Mouse (Mus musculus): ENCODE measurements around the gene Rgs17.
"Not testable (repeated sequence)": the region's sequence is repeated elsewhere in the genome, so short reads cannot be mapped to it uniquely, and the experiment has no call there.

Gene Rgs17

DNA sequence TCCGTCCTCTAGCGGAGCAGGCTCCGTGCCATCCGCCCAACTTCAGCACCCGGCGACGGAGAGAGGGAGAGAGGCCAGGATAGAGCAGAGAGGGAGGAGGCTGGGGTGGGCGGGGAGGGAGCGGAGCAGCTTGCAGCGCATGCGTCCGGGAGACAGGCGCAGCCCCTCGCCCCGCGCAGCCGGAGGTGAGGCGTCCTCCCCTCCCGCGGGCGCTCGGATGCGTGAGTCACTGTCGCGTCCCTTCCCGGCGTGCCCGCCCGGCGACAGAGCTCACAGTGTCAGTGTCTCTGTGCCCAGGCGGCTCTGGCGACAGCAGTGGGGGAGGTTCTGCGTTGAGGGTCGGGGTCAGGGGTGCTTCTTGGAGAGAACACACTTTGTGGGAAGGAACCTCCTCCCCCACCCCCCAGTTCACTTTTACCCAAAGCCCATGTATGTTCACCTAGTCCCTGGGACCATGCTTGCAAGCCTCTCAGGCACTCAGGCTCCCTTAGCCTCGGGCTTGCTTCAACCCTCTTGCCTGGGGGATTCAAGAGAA, at the start of gene Rgs17:
Gene Rgs17 (minus strand): TSS at position 107 of the 535 bp plus-strand sequence.
- CTCF ChIA-PET = no interaction called here

DNA sequence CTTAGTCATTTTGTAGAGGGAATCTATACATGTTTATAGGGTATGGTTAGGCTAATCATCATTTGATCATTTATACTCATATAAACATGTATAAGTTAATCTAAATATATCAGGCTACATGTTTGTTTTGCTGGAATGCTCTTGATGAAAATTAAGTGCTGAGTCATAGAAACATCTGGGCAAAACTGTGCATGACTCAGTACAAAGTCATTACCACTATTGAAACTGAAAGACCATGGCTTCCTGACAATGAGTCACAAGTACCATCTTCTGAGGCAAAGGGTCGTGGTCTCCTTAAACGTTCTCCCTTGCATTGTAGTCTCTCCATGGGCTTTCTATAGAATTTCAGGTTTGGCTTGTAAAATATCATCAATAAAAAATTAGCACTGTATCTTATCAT, 45.5 kb upstream of the Rgs17 start:
- CTCF ChIA-PET = no interaction called here

DNA sequence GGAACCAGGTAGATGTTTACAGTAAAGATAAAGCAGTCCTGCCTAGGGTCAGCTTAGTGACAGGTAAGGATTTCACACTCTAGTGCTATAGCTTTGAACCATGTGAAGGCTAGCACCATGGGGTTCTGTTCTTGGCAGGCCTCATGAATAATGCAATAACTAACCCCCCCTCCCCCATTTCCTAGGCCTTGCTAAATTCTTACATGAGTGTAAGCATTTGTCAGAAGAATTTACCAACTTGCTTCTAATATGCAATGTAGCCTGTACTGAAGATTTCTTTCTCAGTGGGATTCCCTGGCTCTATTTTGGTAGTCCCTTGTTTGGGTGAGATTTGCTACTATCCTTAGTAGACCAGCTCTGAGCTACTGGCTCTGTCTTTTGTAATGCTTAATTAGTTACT, 31.6 kb upstream of the Rgs17 start:
- CTCF ChIA-PET = not testable (repeated sequence)

DNA sequence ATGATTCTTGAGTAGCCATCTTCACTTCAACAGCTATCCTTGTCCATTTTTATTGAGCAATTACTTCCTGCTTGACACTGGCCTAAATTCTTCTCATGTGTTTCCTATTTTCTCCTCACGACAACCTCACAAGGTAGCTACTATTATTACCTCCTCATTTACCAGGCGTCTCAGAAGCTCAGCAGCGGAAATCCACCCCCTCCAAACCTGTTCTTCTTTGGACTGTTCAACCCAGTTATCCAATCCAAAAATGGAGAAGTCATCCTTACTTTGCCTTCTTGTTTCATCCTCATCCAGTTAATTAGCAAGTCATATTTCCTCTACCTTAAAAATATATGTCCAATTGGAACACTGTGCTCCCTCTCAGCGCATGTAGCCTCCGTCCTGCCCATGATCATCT, 2.1 kb upstream of the Rgs17 start:
- CTCF ChIA-PET = interaction anchor here (0.6 kb wide), 1 partner anchor 82 kb away, joined by 7 read pairs; no protein-coding TSS in a partner anchor

DNA sequence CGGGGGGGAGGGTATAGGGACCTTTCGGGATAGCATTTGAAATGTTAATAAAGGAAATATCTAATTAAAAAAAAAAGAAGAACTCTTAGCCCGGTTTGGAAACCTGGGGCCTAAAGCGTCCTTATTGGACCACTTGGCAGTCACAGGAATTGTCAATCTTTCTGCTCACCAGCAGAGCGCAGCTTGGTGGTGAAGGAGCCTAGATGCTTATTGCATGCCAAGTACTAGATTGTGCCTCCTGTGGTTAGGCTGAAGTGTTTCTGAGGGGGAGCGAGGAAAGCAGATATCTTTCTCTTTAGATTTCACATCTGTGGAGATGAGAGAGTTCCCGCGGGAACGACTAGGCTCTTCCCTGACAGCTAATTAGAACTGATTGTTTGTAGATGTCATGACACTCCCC, 896 bp upstream of the Rgs17 start:
- CTCF ChIA-PET = no interaction called here

DNA sequence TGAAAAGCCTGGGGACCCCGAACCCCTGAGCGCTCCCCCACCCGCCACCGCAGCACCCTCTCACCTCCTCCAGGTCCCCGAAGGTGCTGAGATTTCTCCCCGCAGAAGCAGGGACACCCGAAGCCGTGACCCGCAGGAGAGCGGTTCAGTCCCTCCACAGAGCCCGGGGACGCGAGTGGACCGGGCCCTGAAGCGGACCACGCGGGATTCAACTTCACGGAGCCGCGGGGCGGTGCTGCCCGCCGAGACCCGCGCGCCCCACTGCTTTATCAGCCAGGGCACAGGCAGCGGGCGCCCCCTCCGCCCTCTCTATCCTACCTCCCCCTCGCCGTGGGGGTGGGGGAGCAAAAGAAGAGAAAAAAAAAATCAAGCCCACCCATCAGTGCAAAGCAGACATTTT, 429 bp downstream of the Rgs17 start:
- CTCF ChIA-PET = no interaction called here

DNA sequence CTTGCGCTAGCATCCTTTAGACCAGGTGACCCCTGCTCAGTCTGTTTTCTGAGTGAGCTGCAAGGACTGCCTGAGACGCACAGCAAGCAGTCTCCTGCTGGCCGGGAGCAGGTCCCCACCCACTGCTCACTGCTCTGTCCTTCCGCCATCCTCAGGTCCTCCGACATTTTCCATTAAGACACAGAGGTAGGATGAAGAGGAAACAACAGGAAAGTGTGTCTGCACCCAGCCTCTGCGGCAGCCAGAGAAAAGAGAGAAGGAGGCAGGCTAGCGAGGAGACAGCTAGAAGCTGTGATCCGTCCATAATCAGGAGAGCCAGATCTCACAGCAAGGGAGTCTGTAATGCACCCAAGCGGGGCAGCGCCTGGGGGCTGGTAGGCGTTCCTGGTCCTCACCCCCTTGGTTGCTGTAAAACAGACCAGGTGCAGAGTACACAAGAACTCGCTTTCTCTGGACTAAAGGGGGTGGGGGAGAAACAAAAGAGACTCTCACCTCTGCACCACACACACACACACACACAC, 1.1 kb downstream of the Rgs17 start:
- CTCF ChIA-PET = no interaction called here

DNA sequence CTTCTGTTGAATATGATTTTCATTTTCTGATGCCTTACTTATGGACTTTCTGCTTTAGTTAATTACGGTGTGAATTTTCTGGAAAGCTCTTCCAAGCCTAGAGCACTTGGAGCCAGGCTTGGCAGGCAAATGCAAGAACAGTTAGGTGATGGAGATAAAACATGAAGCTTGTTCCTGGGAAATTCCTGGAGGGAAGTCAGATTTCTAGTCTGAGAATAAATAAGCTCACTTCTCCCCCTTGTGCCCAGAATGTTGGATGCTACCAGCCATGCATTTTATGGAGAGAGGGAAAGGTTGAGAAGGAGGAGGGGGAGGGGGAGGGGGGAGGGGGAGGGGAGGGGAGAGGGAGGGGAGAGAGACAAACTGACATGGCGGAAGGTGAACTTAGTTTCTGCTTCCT, 17.8 kb downstream of the Rgs17 start:
- CTCF ChIA-PET = no interaction called here

DNA sequence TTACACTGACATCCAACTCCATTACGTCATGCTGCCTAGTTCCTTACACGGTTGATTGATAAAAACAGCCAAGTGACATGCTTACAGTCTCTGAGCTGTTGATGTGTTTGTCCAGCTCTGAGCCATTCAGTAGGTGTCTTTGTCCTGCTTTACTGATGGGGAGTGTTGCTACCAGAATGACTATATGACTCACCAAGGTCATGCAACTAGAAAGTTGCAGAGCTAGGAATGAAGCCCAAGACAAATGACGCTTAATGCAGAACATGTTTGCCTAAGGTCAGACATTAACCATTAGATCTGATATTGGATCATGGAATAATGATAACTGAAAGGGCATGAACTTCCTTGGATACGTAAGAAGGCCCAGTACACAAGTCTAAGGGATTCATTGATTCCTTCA, 20.4 kb downstream of the Rgs17 start:
- CTCF ChIA-PET = no interaction called here

DNA sequence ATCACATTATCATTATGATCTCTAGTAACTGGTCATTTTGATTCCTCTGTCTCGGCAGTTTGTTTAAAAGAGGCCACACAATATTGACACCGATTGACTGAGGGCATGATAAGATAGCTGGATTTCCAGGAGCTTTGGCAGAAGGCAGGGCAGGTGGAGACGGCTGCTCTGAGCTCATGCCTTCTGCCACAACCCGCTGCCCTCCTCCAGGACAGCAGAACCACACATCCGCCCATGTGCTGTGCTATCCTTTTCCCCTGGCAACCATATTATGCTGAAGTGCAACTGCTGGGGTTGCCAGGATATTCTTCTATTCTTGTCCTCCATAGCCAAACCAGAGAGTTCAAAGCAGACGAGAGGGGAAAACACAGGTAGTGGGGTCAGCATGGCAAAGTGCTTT, 21.5 kb downstream of the Rgs17 start:
- CTCF ChIA-PET = no interaction called here

DNA sequence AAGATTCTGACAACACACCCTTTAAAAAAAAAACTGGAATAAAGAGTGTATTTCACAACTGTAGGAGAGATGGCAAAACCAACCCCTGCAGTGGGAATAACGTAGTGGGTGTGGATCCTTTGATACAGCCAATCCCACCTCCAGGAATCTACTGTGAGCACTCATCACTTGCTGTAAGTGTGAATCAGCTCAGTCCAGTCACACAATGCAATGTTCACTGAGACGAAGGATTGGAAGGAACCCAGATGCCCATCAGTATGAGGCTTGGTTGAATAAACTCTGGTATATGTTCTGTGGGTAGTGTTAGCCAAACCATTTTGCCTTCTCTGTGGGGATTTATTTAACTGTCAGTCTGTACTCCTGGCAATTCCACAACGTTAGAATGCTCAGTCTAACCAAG, 45.1 kb downstream of the Rgs17 start:
- CTCF ChIA-PET = no interaction called here

DNA sequence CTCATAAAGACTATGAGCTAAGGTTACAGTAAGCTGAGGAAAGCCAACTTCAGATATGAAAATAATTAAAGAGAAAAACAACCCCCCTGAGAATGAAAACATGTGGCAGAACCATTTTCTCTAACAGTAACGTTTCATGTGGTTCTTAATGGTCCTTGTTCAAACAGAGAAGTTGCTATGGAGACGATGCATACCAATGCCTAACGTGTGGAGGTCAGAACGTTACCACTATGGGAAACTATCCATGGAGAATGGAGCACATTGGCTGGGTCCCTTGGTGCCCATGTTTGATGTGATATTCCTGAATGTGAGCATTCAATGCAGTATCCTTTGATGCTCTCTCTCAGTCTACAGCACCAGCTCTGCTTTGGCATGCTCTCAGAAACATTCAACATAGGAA, 51.1 kb downstream of the Rgs17 start:
- CTCF ChIA-PET = no interaction called here

DNA sequence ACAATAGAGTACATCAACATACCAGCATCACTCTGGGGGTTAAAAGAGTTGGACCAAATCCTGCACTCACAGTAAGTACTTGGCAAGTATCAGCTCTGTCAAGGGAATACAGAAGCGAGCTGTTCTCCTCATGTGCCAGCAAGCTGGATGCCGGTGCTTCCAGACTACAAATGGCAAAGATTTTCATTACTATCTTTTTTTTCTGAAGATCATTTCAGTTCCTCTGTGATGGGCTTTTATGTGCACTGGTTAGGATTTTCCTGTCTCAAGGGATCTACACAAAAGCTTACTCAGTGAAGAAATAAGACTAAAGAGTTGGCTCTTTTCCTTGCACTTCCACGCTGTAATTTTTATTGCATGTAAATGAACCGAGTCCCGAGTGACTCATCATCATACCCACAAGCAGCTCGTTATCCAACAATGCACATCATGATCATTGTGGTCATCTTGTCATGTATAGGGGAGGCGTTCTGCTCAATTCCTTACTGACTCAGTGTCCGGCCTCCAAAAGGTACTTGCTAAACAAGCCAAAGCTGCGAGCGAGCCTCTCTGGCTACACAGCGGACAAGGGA, 54.1 kb downstream of the Rgs17 start:
- CTCF ChIA-PET = no interaction called here

DNA sequence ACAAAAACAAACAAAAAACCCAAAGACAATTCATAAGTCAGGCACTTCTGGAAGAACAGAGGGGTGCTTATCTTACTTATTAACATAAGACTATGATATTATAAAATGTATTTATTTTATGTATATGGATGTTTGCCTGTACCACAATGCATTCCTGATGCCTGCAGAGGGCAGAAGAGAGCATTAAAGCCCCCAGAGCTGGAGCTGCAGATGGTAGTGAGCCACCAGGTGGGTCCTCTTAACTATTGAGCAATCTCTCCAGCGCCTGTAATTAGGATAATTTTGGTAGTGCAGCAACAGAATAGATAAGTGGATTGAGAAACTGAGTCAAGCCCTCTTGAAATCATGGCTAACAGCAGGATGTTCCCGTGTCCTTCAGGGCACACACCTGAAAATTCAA, 56.2 kb downstream of the Rgs17 start:
- CTCF ChIA-PET = no interaction called here

DNA sequence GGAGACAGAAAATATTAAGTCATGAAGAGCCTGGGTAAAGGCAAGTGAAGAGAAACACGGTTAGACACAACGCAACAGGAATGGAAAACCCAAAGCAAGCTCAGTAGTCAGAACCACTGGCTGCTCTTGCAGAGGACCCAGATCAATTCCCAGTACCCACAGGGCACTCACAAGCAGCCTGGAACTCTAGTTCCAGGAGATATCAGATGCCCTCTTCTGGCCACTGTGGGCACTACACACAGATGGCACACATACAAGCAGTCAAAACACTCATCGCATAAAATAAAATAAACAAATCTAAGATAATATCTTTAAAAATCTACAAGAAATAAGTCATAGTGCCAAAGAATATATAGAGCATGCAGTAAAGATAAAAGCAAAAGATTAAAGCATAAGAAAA, 59.5 kb downstream of the Rgs17 start:
- CTCF ChIA-PET = no interaction called here

DNA sequence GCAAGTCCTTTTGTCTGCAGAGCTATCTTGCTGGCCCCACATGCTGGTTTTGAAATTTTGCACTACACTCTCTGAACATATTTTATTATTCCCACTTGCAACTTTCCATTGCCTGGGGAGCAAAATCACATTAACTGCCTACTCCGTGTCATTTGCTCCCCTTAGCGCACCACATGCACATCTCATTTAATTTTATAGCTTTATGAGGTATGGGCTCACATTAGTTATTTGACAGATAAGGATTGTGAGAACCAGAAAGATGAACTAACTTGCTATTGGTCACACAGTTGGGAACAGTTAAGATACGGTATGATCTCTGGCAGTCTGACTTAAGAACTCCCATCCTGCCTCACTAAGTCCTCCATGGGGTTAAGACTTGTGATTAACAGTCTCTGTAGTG, 61.4 kb downstream of the Rgs17 start:
- CTCF ChIA-PET = no interaction called here

DNA sequence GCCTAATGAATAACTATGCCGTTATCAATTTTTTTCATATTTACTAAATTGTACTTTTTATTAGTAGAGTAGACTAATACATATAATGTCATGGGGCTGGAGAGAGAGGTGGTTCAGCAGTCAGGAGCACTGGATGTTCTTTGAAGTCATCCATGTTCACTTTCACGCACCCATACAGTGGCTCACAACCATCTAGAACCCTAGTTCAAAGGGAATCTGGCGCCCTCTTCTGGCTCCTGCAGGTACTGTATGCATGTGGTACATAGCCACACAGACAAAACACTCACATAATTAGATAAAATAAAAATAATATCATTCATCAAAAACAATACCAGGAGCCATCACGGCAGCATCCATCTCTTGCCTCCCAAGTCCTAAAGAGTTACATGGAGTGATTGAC, 62.5 kb downstream of the Rgs17 start:
- CTCF ChIA-PET = no interaction called here

DNA sequence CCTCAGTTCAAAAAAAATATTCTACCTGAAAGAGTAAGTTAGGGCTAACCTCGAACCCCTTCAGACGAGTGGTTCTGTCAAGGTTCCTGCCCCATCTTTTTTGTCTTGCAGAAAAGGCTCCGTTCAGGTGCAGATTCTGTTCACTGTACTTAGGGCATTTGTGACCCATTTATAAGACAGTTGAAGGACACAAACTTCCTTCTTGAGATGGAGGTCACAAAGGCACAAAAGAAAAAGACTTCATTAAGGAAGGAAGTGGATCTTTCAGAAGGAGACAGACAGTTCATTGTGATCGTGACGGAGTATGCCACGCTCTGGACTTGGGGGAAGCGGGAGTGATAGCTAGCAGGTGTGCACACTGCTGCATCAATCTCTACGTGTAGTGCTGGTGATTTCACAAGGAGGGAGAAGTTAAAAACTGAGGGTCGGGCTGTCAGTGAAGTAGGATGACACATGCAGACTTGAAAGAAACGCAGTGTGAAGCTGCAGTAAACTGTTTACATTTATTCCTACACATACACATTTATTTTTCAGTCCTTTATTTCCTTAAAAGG, 64.1 kb downstream of the Rgs17 start:
- CTCF ChIA-PET = no interaction called here

DNA sequence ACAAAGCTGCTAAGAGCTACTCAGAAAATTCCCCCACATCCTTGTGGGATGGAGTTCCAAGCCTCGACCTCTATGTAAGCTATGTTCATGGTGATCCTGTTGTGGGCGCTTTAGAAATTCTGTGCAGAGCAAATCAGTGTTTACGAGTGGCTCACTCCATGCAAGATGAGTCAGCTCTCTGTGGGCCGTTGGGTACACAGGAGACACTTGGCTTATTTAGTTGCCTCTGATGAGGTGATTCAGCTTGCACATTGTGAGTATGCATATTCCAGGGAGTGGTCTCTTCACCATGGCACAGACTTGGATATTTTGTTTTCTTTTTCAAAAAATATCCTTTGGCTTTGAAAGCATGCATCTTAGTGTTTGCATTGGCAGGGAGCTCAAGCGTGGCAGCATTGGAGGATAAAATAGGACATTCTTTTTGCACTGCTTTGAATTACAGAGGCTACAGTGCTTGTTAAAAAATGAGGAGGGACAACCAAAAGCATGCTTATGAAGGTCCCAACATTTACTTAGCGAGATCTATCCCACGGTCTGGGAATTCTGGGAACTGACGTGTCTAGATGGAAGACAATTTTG, 68.8 kb downstream of the Rgs17 start:
- CTCF ChIA-PET = no interaction called here

DNA sequence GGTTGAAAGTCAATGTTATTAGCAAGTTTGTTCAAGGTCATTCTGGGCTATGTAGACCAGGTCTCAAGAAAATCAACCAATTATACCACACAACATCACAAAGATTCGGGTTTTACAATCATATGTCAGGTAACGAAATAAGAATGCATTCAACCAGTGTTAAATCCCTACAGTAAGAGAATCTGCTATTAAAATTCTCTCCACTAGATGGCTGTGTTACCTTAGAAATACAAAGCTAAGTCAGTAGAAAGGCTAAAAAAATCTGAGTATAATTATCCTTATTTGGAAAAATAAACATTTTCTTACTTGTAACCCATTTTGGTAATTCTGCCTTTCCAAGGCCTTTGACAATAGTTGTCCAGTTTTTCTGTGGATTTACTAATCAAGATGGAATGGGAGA, 75.3 kb downstream of the Rgs17 start:
- CTCF ChIA-PET = no interaction called here

DNA sequence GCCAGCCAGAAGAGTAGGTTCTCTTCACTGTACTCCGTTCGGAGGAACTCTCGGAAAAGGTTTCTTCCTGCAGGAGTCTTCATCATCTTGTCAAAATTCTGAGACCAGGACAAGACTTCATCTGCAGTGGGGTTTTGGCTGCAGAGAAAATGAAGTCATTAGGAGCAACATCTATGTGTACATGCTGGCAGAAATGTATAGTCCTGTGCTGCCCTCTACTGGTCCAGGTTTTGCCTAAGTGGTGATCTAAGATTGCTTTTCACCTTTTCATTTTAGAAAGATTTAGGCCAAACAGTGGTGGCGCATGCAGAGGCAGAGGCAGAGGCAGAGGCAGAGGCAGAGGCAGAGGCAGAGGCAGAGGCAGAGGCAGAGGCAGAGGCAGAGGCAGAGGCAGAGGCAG, 80.8 kb downstream of the Rgs17 start:
- CTCF ChIA-PET = no interaction called here

DNA sequence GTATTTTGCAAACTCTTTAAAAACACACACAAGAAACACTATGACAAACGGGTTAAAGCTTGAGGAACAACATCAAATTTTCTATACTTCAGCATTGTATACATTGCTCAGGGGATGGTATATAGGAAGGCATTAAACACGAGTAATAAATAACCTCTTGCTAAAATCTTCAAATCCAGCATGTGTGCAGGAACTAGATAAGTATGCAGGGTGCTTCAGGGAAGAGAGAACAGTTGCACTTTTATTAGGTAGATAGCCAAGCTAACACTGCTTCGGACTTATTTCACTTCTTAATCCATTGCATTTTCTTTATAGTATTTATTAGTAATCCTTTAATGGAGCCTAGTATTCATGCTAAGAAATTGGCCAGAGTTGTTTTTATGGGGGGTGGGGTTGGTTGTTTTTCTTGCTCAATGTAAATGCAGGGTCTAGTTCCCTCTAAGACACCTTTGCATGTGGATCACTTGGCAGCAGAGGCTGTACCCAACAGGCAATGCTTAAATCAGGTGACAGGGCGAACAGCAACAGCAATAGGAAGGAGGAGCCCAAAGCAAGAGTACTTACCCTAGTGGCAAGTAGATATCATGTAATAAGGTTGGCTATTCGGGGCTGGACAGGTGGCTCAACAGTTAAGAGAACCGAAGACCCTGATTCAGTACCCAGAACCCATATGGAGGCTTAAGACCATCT, 95.7 kb downstream of the Rgs17 start:
- CTCF ChIA-PET = no interaction called here

DNA sequence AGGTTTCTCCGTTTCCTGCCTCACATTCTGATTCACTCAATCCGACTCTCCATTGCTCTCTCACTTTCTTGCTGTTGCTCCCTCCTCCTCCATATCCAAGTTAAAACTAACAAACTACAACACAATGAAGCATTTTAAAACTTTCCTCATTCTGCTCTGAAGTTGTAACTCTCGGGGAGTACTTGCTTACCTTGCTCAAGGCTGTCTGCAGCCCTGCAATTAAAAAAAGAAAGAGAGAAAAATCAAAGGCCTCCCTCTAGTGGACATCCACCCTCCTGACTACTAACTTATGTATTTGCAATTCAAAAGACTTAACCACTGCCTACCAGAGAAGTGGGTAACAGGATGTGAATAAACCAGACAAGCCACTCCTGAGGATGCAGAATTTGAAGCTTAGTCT, 97.4 kb downstream of the Rgs17 start:
- CTCF ChIA-PET = interaction anchor here (1.4 kb wide), 1 partner anchor 19 kb away, joined by 3 read pairs; the partner anchor contains the start of gene Fbxo5

All from spleen, embryonic (tissue).